Comparison of ENCODE assay signal across 15 mouse cellular contexts in the genomic region with DNA sequence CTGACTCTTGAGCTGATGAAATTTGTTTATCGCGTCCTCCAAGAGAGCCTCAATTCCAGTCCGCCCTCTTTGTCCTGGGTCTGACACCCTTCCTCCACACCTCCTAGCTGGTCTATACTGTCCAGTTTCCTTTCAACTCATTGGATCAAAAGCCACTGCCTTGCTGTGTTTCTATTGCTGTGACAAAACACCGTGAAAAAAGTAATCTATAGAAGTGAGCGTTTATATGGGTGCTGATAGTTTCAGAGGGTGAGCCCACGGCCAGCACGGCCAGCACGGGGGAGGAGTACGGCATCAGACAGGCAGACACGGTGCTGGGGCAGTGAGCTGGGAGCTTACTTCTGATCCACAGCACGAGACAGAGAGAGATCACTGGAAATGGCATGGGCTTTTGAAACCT. TPM values are rescaled to one million over a fixed set of nuclear protein-coding genes. Genes with fewer than 3 reads are reported as not detected.
DNase-seq lines count a peak whose midpoint lies in the region; ATAC-seq and TF ChIP-seq lines count a peak whose summit lies in the region.
"Had no signal": no experiment of that assay in that cellular context is flagged by ENCODE, and none has a peak within 500 bp of the region (broad histone marks: within the 10 kb centered on the region; RNA-seq: fewer than 3 reads in every experiment).

No protein-coding gene starts in this region.

- no peak overlapping the region for H3K27ac ChIP-seq in limb, embryonic 15.5 days
- no peak overlapping the region for H3K27ac ChIP-seq in limb, embryonic 10.5 days
- no peak overlapping the region for H3K27ac ChIP-seq in lung, embryonic 14.5 days (ENCODE audit: low read depth)
- H3K27ac ChIP-seq in neural tube, embryonic 15.5 days (replicated peaks): no peak overlapping the region
- H3K27ac ChIP-seq in forebrain, postnatal 0 days (ENCODE audit: low read depth, low read length): no peak overlapping the region
- H3K27ac ChIP-seq: embryonic facial prominence, embryonic 10.5 days; forebrain, embryonic 13.5 days; gastrocnemius, adult 2 months; heart, embryonic 10.5 days; hindbrain, embryonic 12.5 days had no signal

- no peaks in the 10 kb centered on the region for H3K27me3 ChIP-seq in limb, embryonic 15.5 days
- no peaks in the 10 kb centered on the region for H3K27me3 ChIP-seq in limb, embryonic 10.5 days (ENCODE audit: low read depth, poor library complexity, severe bottlenecking)
- H3K27me3 ChIP-seq in lung, embryonic 14.5 days (ENCODE audit: insufficient read depth, low read length): no peaks in the 10 kb centered on the region
- H3K27me3 ChIP-seq in neural tube, embryonic 15.5 days (replicated peaks): no peaks in the 10 kb centered on the region
- no peaks in the 10 kb centered on the region for H3K27me3 ChIP-seq in forebrain, postnatal 0 days (ENCODE audit: insufficient read depth, low read length)
- H3K27me3 ChIP-seq: forebrain, embryonic 13.5 days; hindbrain, embryonic 12.5 days had no signal

- H3K4me3 ChIP-seq in limb, embryonic 15.5 days: no peak overlapping the region
- H3K4me3 ChIP-seq in limb, embryonic 10.5 days: no peak overlapping the region
- no peak overlapping the region for H3K4me3 ChIP-seq in lung, embryonic 14.5 days (ENCODE audit: low read depth, low read length)
- H3K4me3 ChIP-seq in neural tube, embryonic 15.5 days (replicated peaks): no peak overlapping the region
- H3K4me3 ChIP-seq in forebrain, postnatal 0 days (ENCODE audit: low read depth, low read length): no peak overlapping the region
- H3K4me3 ChIP-seq: embryonic facial prominence, embryonic 10.5 days; forebrain, embryonic 13.5 days; gastrocnemius, adult 2 months; heart, embryonic 10.5 days; hindbrain, embryonic 12.5 days had no signal

- 0 out of 2 replicates have a peak, but pooled peaks have one; percentile 30 for ATAC-seq in limb, embryonic 15.5 days (ENCODE audit: insufficient number of reproducible peaks, low FRiP score, low TSS enrichment, low read depth)
- peak; percentile 44 for ATAC-seq in lung, embryonic 14.5 days (ENCODE audit: insufficient read depth)
- peak; percentile 15; the same call in 1 of the 2 replicates for ATAC-seq in neural tube, embryonic 15.5 days (ENCODE audit: low FRiP score)
- ATAC-seq in forebrain, postnatal 0 days: no peak
- ATAC-seq: forebrain, embryonic 13.5 days had no signal

- H3K36me3 ChIP-seq in limb, embryonic 15.5 days: no peaks in the 10 kb centered on the region
- H3K36me3 ChIP-seq in limb, embryonic 10.5 days: no peaks in the 10 kb centered on the region
- no peaks in the 10 kb centered on the region for H3K36me3 ChIP-seq in lung, embryonic 14.5 days (ENCODE audit: insufficient read depth)
- no peaks in the 10 kb centered on the region for H3K36me3 ChIP-seq in neural tube, embryonic 15.5 days
- H3K36me3 ChIP-seq in forebrain, postnatal 0 days (ENCODE audit: insufficient read depth): no peaks in the 10 kb centered on the region
- H3K36me3 ChIP-seq: embryonic facial prominence, embryonic 10.5 days; heart, embryonic 10.5 days; hindbrain, embryonic 12.5 days had no signal

- no peak overlapping the region for H3K9ac ChIP-seq in limb, embryonic 15.5 days
- no peak overlapping the region for H3K9ac ChIP-seq in lung, embryonic 14.5 days
- no peak overlapping the region for H3K9ac ChIP-seq in neural tube, embryonic 15.5 days (replicated peaks)
- H3K9ac ChIP-seq in forebrain, postnatal 0 days: no peak overlapping the region
- H3K9ac ChIP-seq: forebrain, embryonic 13.5 days; hindbrain, embryonic 12.5 days had no signal

- H3K4me1 ChIP-seq in limb, embryonic 15.5 days: no peaks in the 10 kb centered on the region
- no peaks in the 10 kb centered on the region for H3K4me1 ChIP-seq in limb, embryonic 10.5 days
- H3K4me1 ChIP-seq in lung, embryonic 14.5 days (ENCODE audit: insufficient read depth): no peaks in the 10 kb centered on the region
- H3K4me1 ChIP-seq in neural tube, embryonic 15.5 days: peaks cover 7% of the 10 kb centered on the region; the same call in 1 of the 2 replicates
- no peaks in the 10 kb centered on the region for H3K4me1 ChIP-seq in forebrain, postnatal 0 days (ENCODE audit: insufficient read depth)
- H3K4me1 ChIP-seq: embryonic facial prominence, embryonic 10.5 days; forebrain, embryonic 13.5 days; heart, embryonic 10.5 days; hindbrain, embryonic 12.5 days had no signal

- no peak for TF ChIP-seq CTCF in lung, embryonic 14.5 days (IDR thresholded peaks at IDR 0.05; ENCODE audit: low read depth)
- no peak for TF ChIP-seq CTCF in forebrain, postnatal 0 days (IDR thresholded peaks at IDR 0.05; ENCODE audit: low read depth)

- no peak for DNase-seq in limb, embryonic 10.5 days (ENCODE audit: low spot score)
- no peak for DNase-seq in lung, embryonic 14.5 days
- no peak for DNase-seq in lung, postnatal 25 days (ENCODE audit: low spot score)
- DNase-seq in neural tube, embryonic 10.5 days (ENCODE audit: extremely low spot score, low spot score): no peak
- no peak for DNase-seq in forebrain, postnatal 0 days
- DNase-seq: adrenal gland, adult 8-10 months; gastrocnemius, adult 2 months; gastrocnemius, postnatal 25 days had no signal

- WGBS in limb, embryonic 15.5 days: 87% methylated on average over 11 of the region's 11 CpGs
- WGBS in limb, embryonic 10.5 days: 87% methylated on average over 11 of the region's 11 CpGs
- 77% methylated on average over 11 of the region's 11 CpGs for WGBS in lung, embryonic 14.5 days
- 52% methylated on average over 11 of the region's 11 CpGs for WGBS in neural tube, embryonic 15.5 days
- 85% methylated on average over 11 of the region's 11 CpGs for WGBS in forebrain, postnatal 0 days

- H3K9me3 ChIP-seq in limb, embryonic 15.5 days: no peaks in the 10 kb centered on the region
- no peaks in the 10 kb centered on the region for H3K9me3 ChIP-seq in limb, embryonic 10.5 days (replicated peaks)
- H3K9me3 ChIP-seq in lung, embryonic 14.5 days (ENCODE audit: low read depth, low read length): no peaks in the 10 kb centered on the region
- no peaks in the 10 kb centered on the region for H3K9me3 ChIP-seq in neural tube, embryonic 15.5 days (replicated peaks)
- H3K9me3 ChIP-seq in forebrain, postnatal 0 days (ENCODE audit: low read length): no peaks in the 10 kb centered on the region
- H3K9me3 ChIP-seq: embryonic facial prominence, embryonic 10.5 days; forebrain, embryonic 13.5 days; heart, embryonic 10.5 days; hindbrain, embryonic 12.5 days had no signal

- no peak overlapping the region for H3K4me2 ChIP-seq in limb, embryonic 15.5 days
- no peak overlapping the region for H3K4me2 ChIP-seq in lung, embryonic 14.5 days
- no peak overlapping the region for H3K4me2 ChIP-seq in neural tube, embryonic 15.5 days
- H3K4me2 ChIP-seq in forebrain, postnatal 0 days (ENCODE audit: low read depth): no peak overlapping the region
- H3K4me2 ChIP-seq: forebrain, embryonic 13.5 days; hindbrain, embryonic 12.5 days had no signal

RNA-seq across cellular contexts. Expression of gene Wasf3, which starts 53.7 kb away (rescaled TPM):
- 1.6 and 2.6 TPM in 2 replicates for polyA plus RNA-seq in limb, embryonic 15.5 days (2015; fragmentation: Nextera tagmentation; extraction: Ambion mirVana)
- 4.1 and 4.8 TPM in 2 replicates for polyA plus RNA-seq in limb, embryonic 10.5 days (2016; fragmentation: Nextera tagmentation; extraction: Ambion mirVana)
- polyA plus RNA-seq in lung, embryonic 14.5 days (2014; fragmentation: Nextera tagmentation; extraction: Ambion mirVana): 0.57 and 0.84 TPM in 2 replicates
- 19.4 and 22.2 TPM in 2 replicates for polyA plus RNA-seq in neural tube, embryonic 15.5 days (2015; fragmentation: Nextera tagmentation; extraction: Ambion mirVana)
- total RNA-seq in forebrain, postnatal 0 days (2014; rRNA removed): 26.8 and 33.0 TPM in 2 replicates
- 11.7 and 14.3 TPM in 2 replicates for polyA plus RNA-seq in forebrain, postnatal 0 days (2015; fragmentation: Nextera tagmentation; extraction: Ambion mirVana)
- total RNA-seq: granulocyte monocyte progenitor cell, adult 5-6 weeks had no signal
